Mouse (Mus musculus): ENCODE data around the gene Csf2rb2. TPM values are rescaled to one million over a fixed set of nuclear protein-coding genes. Genes with fewer than 3 reads are reported as not detected.
"Not testable (repeated sequence)": the region's sequence is repeated elsewhere in the genome, so short reads cannot be mapped to it uniquely, and the experiment has no call there.

The Csf2rb2 gene
- total RNA-seq, 2 experiments from 2014 or later: 0.41 to 0.54 TPM

- no peak for TF ChIP-seq CTCF (IDR thresholded peaks at IDR 0.05)
- intact Hi-C loops (cut with DNase I): no loop called here
- DNase-seq (ENCODE audit: extremely low spot score in 1 of 2, low spot score in 2 of 2): no peak
- Histone ChIP-seq H3K4me3 (no peak overlapping the region), H3K27ac (no peak overlapping the region)
Observed at GRCm38 (mm10) chr15:78328520-78329097, 23.1 kb upstream of the Csf2rb2 start.

DNA sequence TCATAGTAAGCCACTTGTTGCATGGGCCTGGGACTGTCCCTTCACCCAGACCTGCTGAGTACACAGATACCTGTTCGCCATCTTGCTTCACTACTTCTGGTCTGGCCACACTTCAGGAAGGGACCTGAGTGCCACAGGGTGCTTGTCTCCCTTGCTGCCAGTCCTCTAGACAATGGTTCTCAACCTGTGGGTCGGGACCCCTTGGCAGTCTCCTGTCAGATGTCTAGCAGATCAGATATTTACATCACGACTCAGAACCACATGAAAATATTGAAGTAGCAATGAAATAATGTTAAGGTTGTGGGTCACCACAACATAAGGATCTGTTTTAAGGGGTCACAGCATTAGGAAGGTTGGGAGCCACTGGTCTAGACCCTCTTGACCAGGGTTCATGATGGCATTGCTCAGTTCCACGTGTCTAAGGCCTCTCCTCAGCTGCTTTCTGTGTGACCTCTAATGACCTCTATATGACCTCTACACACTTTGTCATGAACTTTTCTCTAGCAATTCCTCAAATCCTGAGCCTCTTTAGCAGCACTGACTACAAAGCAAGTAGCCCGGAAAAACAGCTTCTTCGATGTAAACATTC, 22.3 kb upstream of the Csf2rb2 start:
- H3K4me3 ChIP-seq; intact Hi-C loops (cut with DNase I); DNase-seq (ENCODE audit: extremely low spot score in 1 of 2, low spot score in 2 of 2); H3K27ac ChIP-seq: not testable (repeated sequence)

DNA sequence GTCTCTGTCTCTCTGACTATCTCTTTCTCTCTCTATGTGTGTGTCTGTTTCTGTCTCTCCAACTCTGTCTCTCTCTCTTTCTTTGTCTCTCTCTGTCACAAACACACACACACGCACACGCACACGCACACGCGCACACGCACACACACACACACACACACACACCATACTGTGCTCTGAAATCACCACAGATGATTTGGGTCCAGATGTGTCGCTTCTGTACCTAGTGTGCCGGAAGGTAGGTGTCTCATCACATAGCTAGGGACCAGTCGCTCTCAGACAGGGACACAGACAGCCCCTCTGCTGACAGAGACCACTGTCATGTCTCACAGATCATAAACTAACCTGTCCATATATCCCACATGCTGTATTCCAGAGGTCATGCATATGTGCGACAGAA, 21.2 kb upstream of the Csf2rb2 start:
- intact Hi-C loops (cut with DNase I): no loop called here
- H3K4me3 ChIP-seq: no peak overlapping the region
- no peak for DNase-seq (ENCODE audit: extremely low spot score in 1 of 2, low spot score in 2 of 2)
- no peak overlapping the region for H3K27ac ChIP-seq
- no peak for TF ChIP-seq CTCF (IDR thresholded peaks at IDR 0.05)

DNA sequence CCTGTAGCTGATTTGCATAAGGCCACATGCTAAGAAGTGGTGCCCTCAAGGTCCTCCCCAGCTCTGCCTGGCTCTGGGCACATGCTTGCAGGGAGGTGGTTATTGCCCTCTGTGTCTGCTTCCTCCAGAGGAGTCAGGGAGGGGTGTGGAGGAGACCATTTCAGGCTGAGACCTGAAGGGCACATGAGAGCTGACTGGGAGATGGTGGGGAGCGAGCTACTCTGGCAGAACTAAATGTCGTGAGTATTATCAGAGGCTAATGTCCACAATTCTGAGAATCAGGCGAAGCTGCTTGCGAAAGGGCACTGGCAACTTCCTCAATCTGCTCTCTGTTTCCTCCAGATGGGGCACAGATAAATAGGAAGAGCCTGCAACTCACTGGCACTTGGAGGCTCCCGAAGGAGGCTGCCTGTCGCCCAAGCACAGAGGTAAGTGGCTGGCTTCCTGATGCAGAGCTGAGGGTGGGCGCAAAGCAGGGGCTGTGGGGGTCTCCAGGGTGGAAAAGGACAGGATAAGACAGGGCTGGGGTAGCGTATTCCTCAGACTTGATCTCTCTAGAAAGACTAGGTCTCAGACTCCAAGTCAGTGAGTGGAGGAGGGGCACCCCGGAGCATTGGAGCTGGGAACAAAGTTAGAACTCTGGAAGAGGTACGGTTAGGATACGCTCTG, 20.3 kb upstream of the Csf2rb2 start, which contains the start of gene Csf2rb:
TSS of gene Csf2rb (plus strand) at position 82 of the 669 bp plus-strand sequence.
- TF ChIP-seq CTCF (IDR thresholded peaks at IDR 0.05): no peak
- Histone ChIP-seq H3K27ac (no peak within 1 kb of the TSS), H3K4me3 (no peak within 1 kb of the TSS)
- intact Hi-C loops (cut with DNase I): no loop called here
- DNase-seq (ENCODE audit: extremely low spot score in 1 of 2, low spot score in 2 of 2): no peak

- intact Hi-C loops (cut with DNase I): loop anchor here (5.0 kb wide), 1 partner anchor 137 kb away; no protein-coding TSS in a partner anchor
- no peak for DNase-seq (ENCODE audit: extremely low spot score in 1 of 2, low spot score in 2 of 2)
- no peak for TF ChIP-seq CTCF (IDR thresholded peaks at IDR 0.05)
- Histone ChIP-seq H3K27ac (no peak overlapping the region), H3K4me3 (no peak overlapping the region)
Observed at GRCm38 (mm10) chr15:78324294-78324693, 18.8 kb upstream of the Csf2rb2 start.

- DNase-seq (ENCODE audit: extremely low spot score in 1 of 2, low spot score in 2 of 2): no peak
- Histone ChIP-seq H3K4me3 (no peak overlapping the region), H3K27ac (no peak overlapping the region)
- intact Hi-C loops (cut with DNase I): loop anchor here (5.0 kb wide), 1 partner anchor 136 kb away; no protein-coding TSS in a partner anchor
- TF ChIP-seq CTCF (IDR thresholded peaks at IDR 0.05): no peak
Observed at GRCm38 (mm10) chr15:78323366-78323765, 17.8 kb upstream of the Csf2rb2 start.

DNA sequence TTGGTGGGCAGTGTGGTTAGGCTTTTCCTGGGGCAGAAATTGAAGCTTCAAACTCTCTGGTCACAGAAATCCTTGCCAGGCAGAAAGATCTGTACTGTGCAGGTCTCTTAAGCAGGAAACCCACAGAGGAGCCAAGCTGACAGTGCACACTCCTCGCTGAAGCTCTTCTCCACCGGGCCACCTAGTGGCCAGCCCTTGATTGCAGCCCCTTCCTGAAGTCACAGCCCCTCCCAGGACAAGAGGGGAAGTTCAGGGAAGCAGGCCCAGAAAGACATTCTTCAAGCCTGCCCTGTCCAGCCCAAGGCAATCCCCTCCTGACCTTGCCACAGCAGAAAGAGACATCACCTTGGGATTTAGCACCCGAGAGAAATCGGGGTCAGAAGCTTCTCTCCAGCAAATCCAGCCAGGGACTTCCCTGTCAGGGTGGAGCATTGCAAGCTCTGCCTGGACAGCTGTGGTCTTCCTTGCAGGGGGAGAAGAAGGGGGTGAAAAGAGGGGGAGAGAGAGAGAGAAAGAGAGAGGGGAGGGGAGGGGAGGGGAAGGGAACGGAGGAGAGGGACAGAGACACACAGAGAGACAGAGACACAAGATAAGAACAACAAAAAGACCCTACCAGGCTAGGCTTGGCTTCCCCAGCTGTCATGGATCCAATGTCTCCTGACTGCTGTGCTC, 15.4 kb upstream of the Csf2rb2 start:
- peak; percentile 83 for TF ChIP-seq CTCF (IDR thresholded peaks at IDR 0.05)
- intact Hi-C loops (cut with DNase I): loop anchor here (1.0 to 5.0 kb wide), 2 partner anchors 64 to 134 kb away; no protein-coding TSS in a partner anchor
- Histone ChIP-seq H3K4me3 (no peak overlapping the region), H3K27ac (no peak overlapping the region)
- DNase-seq (ENCODE audit: extremely low spot score in 1 of 2, low spot score in 2 of 2): peak; percentile 55 to 70

GRCm38 (mm10) chr15:78318338-78319171, 13.0 kb upstream of the Csf2rb2 start:
- DNase-seq (ENCODE audit: extremely low spot score in 1 of 2, low spot score in 2 of 2); H3K27ac ChIP-seq; intact Hi-C loops (cut with DNase I); H3K4me3 ChIP-seq: not testable (repeated sequence)

GRCm38 (mm10) chr15:78313659-78314058, 8.1 kb upstream of the Csf2rb2 start:
- intact Hi-C loops (cut with DNase I); H3K27ac ChIP-seq; DNase-seq (ENCODE audit: extremely low spot score in 1 of 2, low spot score in 2 of 2); H3K4me3 ChIP-seq: not testable (repeated sequence)

DNA sequence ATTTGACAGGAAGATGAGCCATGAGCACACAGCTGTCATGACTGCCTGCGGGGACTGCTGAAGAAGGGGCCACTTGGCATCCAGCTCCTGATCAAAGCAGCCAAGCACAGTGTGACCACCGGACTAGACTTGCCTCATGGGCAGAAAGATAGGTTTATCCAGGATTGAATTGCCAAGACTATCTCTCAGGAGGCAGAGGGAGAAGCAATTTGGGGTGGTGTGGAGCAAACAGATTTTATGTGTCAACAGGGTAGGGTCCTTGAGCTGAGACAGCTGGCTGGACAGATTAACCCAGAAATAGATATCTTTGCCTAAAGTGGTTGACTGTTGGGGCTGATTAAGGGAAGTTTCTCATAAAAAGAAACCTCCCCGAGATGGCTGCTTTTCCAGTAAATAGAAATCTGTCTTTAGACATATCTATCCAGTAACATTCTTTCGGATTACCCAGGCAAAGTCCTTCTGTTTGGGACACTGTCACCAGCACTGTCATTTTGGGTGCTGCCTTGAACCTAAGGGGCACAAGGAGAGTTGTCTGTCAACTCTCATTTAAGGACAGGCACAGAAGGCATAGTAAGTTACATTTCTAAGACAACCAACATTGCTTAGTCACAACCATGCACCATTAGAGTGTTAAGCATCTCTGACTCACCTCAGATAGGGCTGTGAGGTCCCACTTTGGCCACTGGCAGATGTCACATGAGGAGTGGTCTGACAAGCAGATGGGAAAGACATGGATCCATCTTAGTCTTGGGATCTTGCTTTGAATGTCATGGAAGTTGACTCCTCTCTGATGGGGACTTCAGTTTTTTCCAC, 7.1 kb upstream of the Csf2rb2 start:
- DNase-seq (ENCODE audit: extremely low spot score in 1 of 2, low spot score in 2 of 2); intact Hi-C loops (cut with DNase I); H3K4me3 ChIP-seq; H3K27ac ChIP-seq: not testable (repeated sequence)

GRCm38 (mm10) chr15:78310971-78311370, 5.5 kb upstream of the Csf2rb2 start:
- intact Hi-C loops (cut with DNase I): no loop called here
- Histone ChIP-seq H3K27ac (no peak overlapping the region), H3K4me3 (no peak overlapping the region)
- no peak for DNase-seq (ENCODE audit: extremely low spot score in 1 of 2, low spot score in 2 of 2)
- no peak for TF ChIP-seq CTCF (IDR thresholded peaks at IDR 0.05)

All from left cerebral cortex, adult 2 months (tissue).